Mouse (Mus musculus): ENCODE data around the gene Edf1.

The Edf1 gene

DNA sequence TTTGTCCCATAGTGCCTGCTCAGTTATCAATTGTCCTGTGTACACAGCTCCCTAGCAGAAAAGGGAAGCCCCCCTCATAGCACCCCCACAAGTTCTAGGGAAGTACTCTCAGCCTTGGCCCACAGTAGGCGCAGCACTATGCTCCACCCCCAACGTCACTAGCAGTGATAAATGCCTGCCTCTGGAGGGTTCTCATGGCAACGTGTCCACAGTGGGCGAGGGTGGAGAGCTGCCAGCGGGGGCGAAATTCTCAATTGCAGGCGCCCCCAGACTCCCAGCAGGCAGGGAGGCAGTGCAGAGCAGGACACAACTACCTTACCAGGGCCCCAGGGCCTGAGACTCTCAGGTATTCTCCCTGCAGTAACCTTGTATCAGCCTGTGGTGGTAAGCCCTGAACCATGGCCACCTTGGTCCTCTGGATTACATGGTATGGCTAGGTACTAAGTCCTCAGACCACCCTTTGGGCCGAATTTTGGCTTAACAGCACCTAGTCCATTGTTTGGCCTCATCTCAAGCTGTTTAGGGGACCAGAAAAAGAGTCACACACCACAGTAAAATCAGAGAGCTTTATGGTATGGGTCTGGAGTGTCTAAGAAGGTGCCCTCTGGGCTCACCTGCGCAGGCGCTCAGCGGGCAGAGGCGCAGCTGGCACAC, 24.9 kb downstream of the Edf1 start:
- peak; percentile 94 to 95 for DNase-seq (ENCODE audit: low spot score in 2 of 2)

DNA sequence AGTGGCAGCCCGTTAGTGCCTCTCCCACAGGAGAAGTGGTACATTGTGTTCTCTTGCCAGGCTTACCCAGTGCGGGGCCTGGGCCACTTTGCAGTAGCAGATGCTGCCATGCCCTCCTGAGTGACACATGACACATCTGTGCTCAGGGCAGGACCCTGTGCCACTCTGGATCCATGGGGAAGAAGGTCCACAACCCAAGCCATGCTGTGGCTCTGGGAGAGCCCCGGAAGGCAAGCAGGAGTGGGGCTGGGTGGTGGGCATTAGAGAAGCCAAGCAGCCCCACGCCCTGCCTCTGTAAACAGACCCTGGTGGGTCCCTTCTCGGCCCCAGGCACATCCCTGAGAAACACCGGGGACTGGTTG, 25.5 kb downstream of the Edf1 start:
- DNase-seq (ENCODE audit: low spot score in 2 of 2), result peak in 1 of 2 experiments; percentile 42

DNA sequence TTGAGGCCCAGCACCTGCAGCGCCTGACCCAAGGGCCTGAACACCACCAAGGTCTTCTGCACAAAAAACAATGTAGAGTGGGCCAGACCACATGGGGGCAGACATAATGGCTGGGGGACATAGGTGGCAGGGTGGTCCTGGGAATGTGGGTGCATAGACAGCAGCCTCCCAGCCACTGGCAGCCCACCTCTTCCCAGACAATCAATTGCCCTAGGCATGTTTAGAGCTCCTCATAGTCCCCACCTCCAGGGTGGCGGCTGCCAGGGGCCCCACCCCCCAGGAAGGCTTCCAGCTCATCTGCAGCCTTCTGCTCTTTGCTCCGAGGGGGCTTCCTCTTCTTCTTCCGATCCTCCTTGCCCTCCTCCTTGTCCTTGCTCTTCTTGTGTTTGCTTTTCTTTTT, 25.9 kb downstream of the Edf1 start:
- peak; percentile 45 to 49 for DNase-seq (ENCODE audit: low spot score in 2 of 2)

DNA sequence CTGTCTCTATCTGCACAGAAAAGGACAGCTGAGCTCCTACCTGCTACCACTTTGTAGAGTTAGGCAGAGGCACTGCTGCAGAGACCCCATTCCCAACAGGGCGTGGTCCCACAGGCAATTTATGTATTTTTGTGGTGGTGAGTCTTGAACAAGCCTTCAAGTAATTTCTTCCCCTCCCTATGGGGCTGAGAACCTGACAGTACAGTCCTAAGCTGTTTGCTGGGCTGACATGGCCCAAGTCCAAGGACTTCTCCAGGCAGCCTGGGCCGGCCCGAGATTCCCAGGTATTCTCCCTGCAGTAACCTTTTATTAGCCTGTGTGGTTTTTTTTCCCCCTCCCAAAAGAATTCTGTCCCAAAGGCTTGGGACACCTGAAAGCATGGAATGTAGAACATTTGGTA, 26.5 kb downstream of the Edf1 start:
- peak; percentile 35 to 38 for DNase-seq (ENCODE audit: low spot score in 2 of 2)

DNA sequence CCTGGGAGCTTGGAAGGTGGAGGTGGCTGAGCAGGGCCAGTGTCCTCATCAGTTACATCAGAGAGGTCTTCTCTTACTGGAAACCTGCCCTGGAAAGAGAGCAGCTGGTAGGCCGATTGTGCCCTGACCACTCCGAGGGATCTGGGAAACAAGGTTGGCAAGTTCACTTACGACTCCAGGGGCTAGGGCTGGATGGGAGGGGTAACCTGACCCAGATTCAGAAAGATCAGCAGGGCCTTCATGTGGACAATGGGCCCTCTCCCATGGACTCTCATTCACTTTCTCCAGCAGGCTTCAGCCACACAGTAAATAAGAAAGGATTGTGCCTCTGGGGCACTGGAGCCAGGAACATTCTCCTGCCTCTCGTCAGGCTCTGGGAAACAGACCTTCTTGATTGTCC, 27.2 kb downstream of the Edf1 start:
- DNase-seq (ENCODE audit: low spot score in 2 of 2), result peak; percentile 37 to 62

DNA sequence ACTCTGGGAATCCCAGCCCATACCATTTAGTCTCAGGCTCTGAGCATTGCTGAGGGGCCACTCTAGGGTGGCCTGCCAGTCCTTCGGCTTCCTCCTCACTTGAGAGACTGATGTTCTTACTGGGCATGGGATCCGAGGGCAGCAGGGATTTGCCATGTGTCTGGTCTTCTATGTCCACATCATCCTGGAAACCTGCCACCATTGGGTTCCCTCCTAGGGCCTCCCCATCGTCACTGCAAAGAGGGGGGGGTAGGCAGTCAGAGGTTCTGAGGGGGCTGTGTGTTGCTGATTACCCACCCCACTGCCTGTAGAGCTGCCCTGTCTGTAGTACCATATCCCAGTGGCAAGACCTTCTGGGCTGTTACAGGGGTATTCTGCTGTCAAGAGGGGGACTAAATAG, 28.0 kb downstream of the Edf1 start:
- peak in 1 of 2 experiments; percentile 43 for DNase-seq (ENCODE audit: low spot score in 2 of 2)

DNA sequence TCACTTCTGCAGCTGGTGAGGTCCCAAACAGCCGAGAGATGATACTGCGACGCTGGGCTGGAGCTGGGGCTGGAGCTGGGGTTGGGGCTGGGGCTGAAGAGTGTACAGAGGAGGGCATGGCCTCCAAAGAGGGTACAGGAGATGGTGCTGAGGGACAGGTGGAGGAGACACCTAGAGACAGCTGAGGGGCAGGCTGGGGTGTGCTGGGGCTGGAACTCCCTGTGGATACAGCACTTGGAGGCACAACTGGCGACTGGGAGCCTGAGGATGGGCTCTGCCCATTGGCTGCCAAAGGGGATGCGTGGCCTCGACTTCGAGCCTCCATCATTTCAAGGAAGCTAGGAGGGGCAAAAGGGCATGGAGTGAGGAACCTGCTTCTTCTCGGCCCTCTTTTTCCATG, 29.6 kb downstream of the Edf1 start:
- no peak for DNase-seq (ENCODE audit: low spot score in 2 of 2)

DNA sequence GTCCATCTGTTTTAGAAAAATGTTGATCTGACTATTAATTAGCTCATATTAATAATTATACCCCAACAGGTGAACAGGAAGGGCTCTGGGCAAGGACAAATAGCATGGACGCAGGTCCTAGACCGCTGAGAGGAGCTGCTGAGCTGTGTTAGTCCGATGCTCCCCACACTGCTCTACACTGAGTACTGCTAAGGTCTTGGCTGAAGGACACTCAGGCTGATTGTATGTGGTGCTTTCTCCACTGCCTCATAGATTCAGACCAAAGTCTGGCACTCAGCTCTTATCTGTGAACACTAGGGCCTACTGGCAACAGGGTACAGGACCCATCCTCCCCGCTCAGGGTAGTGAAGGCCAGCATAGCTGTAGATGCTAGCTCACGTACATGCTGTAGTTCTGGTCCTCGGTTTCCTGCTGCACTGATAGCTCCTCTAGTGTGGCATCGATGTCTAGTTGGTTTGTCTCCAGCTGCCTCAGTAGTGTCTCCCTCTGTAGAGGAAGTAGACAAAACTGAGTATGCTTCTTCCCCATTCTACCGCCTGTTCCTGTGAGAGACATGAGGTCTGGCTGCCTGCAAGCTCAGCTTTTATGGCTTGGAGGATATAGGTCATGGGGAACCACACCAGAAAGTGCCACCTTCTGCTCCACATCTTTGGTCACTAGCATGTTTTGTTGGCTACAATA, 30.7 kb downstream of the Edf1 start:
- DNase-seq (ENCODE audit: low spot score in 2 of 2), result peak in 1 of 2 experiments; percentile 51

DNA sequence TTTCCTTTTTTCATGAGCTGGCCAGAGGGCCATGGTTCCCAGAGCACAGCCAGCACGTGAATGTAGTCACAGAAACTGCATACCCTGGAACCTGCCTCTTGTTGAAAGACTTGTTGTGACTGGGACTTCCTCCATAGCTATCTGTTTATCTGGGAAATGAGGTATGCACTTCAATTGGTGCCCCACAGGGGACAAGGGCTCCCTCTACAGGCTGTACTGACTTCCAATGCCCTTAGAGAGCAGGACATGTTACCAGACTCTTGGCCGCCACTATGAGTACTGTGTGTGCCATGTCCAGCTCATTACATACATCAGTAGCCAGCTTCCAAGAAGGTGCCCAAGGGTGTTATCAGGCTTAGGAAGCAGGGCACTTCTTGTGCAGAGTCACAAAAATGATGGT, 34.2 kb downstream of the Edf1 start:
- DNase-seq (ENCODE audit: low spot score in 2 of 2), result no peak

DNA sequence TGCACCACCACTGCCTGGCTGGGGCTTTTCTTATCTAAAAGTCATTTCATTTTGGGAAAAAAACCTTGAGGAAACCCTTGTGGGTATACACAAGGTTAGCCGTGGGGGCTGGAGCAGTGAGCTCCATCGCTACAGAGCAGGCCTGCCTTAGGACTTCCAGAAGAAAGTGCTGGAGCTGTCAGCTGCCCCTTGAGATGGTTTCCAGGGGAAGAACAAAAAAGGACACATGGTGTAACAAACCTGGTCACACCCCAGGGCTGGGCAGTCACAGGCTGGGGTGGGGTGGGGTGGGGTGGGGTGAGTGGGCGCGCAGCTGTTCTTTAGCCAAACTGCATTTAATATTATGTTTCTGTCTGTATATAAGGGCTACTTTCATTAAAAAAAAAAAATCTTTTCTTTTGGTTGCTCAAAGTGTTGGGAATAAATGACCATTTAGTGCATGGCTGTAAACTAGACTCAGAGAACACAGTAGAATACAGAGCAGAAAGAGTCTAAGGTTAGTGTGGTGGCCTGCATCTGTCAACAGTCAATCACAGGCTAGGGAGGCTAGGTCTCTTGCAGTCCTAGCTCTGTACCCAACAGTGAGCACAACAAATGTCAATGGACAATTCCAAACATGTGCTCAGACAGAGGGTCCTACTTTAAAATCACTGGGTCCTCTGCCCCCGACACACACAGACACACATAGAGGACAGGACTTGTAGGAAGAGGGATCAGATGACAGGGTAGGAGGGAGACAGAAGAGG, 39.3 kb downstream of the Edf1 start:
- DNase-seq (ENCODE audit: low spot score in 2 of 2), result no peak

DNA sequence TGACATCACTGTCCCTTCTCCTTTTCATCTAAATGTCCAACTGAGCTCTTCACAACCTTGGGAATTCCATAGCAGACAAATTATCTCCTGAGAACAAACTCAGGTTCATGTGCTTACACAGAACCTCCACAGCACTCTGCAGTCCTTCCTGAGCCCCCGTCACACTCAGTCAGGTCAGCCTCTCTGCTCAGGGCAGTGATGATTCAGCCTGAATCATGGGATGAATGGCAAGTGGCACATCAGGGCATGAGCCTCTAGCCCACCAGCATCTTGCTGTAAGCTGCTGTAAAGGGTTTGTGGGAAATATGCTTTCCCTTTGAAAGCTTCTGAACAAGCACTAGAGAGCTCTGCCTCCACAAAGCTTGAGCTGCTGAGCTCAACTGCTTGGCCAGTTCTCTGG, 41.1 kb downstream of the Edf1 start:
- no peak for DNase-seq (ENCODE audit: low spot score in 2 of 2)

DNA sequence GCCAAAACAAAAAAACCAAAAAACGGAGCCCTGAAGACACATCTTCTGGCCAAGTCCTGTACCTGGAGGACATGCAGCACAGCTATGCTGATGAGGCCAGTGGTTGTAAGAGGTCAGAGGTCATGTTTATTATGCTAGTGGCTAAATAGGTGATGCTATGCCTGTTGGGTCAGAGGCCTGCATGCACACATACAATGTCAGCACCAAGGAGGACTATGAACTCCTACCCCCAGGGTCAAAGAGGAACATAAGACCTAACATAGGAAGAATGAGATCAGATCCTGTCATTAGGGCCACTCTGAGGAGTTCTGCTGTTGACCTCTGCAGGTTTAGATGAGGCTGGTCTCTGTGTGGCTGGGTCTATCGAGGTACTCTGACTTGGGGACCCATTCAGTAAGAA, 42.4 kb downstream of the Edf1 start:
- DNase-seq (ENCODE audit: low spot score in 2 of 2), result no peak

DNA sequence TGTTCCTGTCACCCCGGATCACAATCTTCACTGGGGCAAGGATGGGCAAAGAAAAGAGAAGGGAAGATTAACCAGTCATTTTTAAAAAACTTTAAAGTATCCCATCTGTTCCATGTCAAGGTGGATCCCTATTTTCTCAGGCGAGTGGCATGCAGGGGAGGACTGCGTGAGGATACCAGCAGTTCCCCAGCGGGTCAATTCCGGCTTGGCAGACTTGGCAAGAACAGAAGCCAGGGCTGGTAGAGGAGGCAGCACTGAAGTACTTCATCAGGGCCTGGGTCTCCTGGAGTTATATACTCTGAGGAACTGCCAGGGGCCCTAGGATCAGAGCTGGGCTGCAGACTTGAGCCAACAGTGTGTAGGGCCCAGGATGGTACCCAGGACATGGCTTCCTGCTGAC, 44.9 kb downstream of the Edf1 start:
- DNase-seq (ENCODE audit: low spot score in 2 of 2), result no peak

DNA sequence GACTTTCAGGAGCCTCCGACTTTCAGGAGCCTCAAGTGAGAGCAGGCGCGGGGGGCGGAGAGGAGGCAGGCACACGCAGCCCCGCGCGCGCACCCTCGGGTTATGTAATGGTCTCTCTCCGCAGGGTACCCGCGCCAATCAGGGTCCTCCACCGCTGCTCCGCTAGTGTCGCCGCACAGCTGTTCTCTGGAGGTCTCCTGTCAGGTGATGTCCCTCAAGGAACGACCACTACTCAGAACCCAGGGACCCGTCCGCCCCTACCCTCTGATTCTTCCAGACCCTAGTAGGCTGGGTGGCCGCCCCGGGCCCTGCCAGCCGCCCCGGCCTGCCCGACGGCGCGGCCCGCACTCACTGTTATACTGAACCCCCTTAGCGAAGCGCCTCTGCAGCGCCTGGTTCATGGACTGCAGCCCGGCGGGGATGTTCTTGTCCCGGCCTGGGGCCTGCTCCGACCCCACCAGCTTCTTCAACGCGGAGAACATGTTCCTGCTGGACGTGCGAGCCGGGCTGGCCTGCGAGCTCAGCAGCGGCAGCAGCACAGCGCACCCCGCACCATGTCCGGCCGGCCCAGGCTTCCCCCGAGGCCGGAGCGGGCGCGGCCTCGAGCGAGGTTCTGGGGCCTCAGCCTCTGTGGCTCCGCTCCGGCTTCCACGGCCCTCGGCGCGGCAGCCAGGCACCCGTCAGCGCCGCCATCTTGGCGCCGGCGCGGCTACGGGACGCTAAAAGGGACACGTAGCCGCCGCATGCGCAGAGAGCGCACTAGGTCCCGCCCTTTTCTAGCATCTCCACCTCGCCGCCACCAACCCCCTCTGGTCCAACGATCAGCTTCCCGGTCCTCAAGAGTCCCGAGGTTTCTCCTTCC, 50.3 kb downstream of the Edf1 start, which contains the start of gene Rabl6:
TSS of gene Rabl6 (minus strand) at position 761 of the 862 bp plus-strand sequence.
- DNase-seq (ENCODE audit: low spot score in 2 of 2), result peak; percentile 94

DNA sequence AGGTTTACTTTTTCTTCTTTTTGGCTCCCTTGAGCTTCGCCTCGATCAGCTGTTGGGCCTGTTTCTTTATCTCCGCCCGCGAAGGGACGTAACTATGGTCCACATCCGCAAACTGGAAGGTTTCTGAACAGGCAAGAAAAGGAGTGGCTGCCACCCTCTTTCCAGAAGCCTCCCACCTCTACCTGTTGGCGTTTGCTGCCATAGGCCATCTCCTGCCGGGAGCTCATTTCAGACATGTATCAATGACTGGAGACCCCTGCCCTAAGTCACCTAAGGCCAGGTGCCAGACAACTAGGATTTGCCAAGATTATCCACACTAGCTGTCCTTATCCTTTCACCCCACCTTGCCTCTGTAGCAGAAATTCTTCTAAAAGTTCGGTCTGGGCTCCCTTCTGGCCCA, 51.0 kb downstream of the Edf1 start:
- DNase-seq (ENCODE audit: low spot score in 2 of 2), result no peak

Measured in right cerebral cortex, postnatal 10 days (tissue).